Mouse (Mus musculus) adrenal gland, adult 2 months (tissue): ENCODE results near the gene Grin2b. TPM values are rescaled to one million over a fixed set of nuclear protein-coding genes. Genes with fewer than 3 reads are reported as not detected.
"Not testable (repeated sequence)": the region's sequence is repeated elsewhere in the genome, so short reads cannot be mapped to it uniquely, and the experiment has no call there.

Source experiments
- DNase-seq: peaks from one replicate; pipeline ENCODE4 v3.0.0; 2021
- microRNA-seq, 2 experiments: library from miRNA; unstranded; fragments of <30 nt; microRNA quantifications; one replicate each; pipeline ENCODE4 v1.2.0; 2021
- polyA plus RNA-seq: library from polyadenylated mRNA; depleted of rRNA; stranded (reverse); fragments of >200 nt; gene quantifications from 2 replicates; pipeline ENCODE4 v1.2.3, GENCODE M21; 2012; rRNA removed
- total RNA-seq, 2 experiments: library from RNA; stranded (reverse); gene quantifications; 2 replicates each; pipeline ENCODE4 v1.2.3; 2021

Gene Grin2b
- total and polyA plus RNA-seq, 3 experiments, result 0.02 to 0.17 (median 0.07) TPM

DNA sequence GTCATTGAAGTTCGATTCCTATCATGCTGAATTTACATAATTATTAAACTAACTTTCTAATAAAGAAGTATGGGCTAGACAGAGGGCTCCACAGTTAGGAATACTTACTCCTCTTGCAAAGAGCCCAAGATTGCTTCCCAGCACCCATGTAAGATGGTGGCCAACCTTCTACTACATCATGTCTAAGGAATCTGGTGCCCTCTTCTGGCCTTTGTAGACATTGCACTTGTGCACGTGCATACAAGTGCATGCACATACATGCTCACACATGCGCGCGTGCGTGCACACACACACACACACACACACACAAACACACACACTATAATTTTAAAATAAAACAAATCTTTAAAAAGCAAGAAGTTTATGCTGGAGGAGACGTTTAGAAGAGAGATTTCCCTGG is 481.8 kb downstream of the Grin2b start:
- no peak for DNase-seq

DNA sequence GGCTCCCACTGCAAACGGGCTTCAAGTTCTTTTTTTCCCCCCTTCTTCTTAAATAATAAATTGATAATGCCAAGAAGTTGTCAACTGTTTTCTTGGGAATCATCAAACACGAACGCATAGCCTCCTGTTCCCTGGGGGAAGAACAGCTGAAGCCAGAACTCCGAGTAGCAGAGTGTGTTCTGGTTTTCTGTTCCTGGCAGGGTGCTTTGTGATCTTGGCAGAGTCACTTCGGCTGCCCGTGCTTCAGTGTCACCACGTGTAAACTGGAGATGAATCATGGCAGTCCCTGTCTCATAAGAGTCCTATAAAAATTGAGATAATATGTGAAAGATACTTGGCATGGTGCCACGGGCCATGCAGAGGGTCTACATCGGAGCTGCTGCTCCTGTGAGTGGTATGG is 485.4 kb downstream of the Grin2b start:
- no peak for DNase-seq

DNA sequence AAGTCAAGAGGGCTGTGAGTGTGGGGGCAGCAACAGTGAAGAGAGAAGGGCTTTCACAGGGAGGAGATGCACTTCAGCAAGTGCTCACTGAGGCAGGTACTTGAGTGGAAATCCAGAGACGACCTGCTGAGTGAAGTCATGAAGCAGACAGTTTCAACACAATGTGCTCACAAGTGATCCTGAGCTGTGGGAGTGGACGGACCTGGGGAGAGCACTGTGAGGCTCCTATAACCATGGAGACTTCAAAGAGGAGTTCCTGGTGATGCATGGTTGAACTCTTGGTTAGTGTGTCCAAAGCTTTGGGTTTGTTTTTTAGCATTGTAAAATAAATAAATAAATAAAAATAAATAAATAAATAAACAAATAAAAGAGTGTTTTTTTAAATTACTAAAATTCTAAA is 489.1 kb downstream of the Grin2b start:
- DNase-seq, result no peak

DNA sequence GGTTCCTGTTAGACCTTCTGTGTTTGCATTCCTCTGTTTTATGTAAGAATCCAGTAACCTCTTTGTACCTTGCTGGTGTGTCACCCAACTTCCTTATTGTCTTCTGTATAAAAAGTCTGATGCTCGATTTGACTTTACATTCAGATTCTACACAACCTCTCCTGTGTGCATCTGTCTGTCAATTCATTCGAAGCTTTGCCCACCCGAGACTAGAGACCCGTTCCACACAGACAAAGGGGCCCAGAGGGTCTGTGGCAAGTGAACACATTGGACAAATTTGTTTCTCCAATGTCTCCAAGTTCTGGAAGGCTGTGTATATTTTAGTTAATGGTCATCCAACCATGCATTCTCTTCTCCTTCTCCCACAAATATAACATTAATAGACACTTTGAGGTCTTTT is 491.9 kb downstream of the Grin2b start:
- not testable (repeated sequence) for DNase-seq

DNA sequence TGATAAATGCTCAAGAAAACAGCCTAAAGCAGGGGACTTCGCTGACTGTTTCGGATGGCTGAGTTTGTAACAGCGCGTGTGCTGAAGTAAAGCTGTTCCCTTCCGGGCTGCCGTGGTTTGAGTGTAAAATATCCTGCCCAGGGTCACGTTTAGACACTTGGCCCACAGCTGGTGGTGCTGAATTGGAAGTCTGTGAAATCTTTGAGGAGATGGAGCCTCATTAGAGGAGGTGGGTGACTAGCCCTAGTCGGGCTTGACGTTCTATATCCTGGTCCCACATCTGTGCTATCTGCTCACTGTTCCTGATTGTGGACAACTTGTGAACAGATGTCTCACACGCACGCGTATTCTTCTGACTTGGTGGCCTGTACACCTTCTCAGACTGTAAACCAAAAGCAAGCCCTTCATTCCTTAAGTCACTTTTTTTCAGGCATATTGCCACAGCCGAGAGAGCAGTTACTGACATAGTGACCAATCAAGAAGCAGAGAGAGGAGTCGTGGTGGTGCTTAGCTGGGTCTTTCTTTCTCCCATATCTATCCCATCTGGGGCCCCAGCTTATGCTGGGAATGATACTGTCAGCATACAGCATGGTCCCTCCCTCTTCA is 493.1 kb downstream of the Grin2b start:
- DNase-seq, result no peak

DNA sequence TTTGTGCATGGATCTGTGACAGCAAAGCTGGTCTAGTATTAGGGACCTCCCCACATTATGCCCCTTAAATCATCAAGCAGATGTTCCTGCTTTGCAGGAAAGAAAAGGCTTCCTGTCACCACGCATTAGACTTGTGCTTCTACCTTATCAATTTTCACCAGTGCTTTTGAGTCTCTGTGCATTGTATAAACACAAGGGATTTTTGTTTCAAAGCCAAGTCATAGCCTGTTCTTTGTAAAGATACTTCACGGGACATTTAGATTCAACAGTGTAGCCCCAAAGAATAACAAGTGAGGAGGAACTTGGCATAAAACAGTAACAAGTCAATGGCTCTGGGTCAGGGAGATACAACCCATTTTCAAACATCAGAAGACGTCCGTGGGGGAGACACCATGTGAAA is 498.9 kb downstream of the Grin2b start:
- no peak for DNase-seq

DNA sequence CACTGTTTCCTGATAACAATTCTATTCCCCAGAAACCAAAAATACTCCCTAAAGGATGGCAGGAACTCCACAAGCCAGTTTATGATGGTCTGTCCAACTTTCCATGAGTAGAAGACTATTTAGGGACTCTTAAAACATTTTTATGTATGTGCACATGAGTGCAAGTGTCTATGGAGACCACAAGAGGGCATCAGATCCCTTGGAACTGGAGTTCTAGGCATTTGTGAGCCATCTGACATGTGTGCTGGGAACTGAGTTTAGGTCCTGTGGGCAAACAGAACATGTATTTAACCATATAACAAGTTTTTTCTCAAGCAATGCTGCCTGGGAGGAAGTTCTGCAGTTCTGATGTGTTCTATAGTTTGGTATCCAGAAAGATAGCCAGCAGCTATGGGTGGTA is 501.3 kb downstream of the Grin2b start:
- no peak for DNase-seq

Small RNA genes lying within 50 kb of the gene (microRNA-seq; reads per million reads assigned to microRNA genes)
- gene Gm22892, result 0 reads per million in 2 experiments

Other genes with a start within 250 kb of the Grin2b start
- gene Gm8994, start 154.0 kb upstream of the Grin2b start, total RNA-seq, result not detected
- not detected in 2 replicates for gene Gm8994, start 154.0 kb upstream of the Grin2b start, polyA plus RNA-seq
- not detected for gene E330021D16Rik, start 242.1 kb upstream of the Grin2b start, total RNA-seq
- not detected in 2 replicates for gene E330021D16Rik, start 242.1 kb upstream of the Grin2b start, polyA plus RNA-seq